Mouse (Mus musculus) embryonic facial prominence, embryonic 15.5 days (tissue): ENCODE results near the gene Pga5. TPM values are rescaled to one million over a fixed set of nuclear protein-coding genes. Genes with fewer than 3 reads are reported as not detected.

Experiments
- ATAC-seq: fragments of 200-750 bp; cut with Nextera tagmentation; 2 replicates; pipeline ENCODE4 v1.8.0; 2017; ENCODE audit warnings: low read depth, moderate TSS enrichment; ENCODE audit not compliant: insufficient number of reproducible peaks, low FRiP score, low TSS enrichment
- H3K27ac ChIP-seq: fragments of 300-500 bp; sonication (generic); replicated peaks from 2 replicates; pipeline ENCODE4 v1.5.1; 2015; ENCODE audit warnings: mild to moderate bottlenecking, inconsistent platforms
- H3K27me3 ChIP-seq: fragments of 300-500 bp; sonication (generic); 2 replicates; pipeline ENCODE4 v1.6.1; 2015; ENCODE audit warnings: inconsistent platforms
- H3K36me3 ChIP-seq: fragments of 300-500 bp; sonication (generic); 2 replicates; pipeline ENCODE4 v1.6.1; 2015; ENCODE audit warnings: mild to moderate bottlenecking, inconsistent platforms
- H3K4me1 ChIP-seq: fragments of 300-500 bp; sonication (generic); 2 replicates; pipeline ENCODE4 v1.6.1; 2015; ENCODE audit warnings: inconsistent platforms
- H3K4me2 ChIP-seq: fragments of 300-500 bp; sonication (generic); replicated peaks from 2 replicates; pipeline ENCODE4 v1.6.1; 2015; ENCODE audit warnings: mild to moderate bottlenecking, inconsistent platforms
- H3K4me3 ChIP-seq: fragments of 300-500 bp; sonication (generic); replicated peaks from 2 replicates; pipeline ENCODE4 v1.5.1; 2015; ENCODE audit warnings: mild to moderate bottlenecking, inconsistent platforms
- H3K9ac ChIP-seq: fragments of 300-500 bp; sonication (generic); 2 replicates; pipeline ENCODE4 v1.6.1; 2015; ENCODE audit warnings: inconsistent platforms
- H3K9me3 ChIP-seq: fragments of 300-500 bp; sonication (generic); replicated peaks from 2 replicates; pipeline ENCODE4 v1.6.1; 2016; ENCODE audit warnings: inconsistent platforms
- WGBS: fragments of 180-500 bp; shearing (Covaris S2); methylation state at CpG from one replicate; pipeline ENCODE4 v1.1.7; 2015; 5-methylcytosine and 5-hydroxymethylcytosine counted together
- polyA plus RNA-seq: library from polyadenylated mRNA; unstranded; fragments of >200 nt; fragmentation: Nextera tagmentation; extraction: Ambion mirVana; gene quantifications from 2 replicates; pipeline ENCODE4 v1.2.1, GENCODE M21; 2015

The Pga5 gene
- polyA plus RNA-seq, 1 experiment from 2014 or later = not detected

DNA sequence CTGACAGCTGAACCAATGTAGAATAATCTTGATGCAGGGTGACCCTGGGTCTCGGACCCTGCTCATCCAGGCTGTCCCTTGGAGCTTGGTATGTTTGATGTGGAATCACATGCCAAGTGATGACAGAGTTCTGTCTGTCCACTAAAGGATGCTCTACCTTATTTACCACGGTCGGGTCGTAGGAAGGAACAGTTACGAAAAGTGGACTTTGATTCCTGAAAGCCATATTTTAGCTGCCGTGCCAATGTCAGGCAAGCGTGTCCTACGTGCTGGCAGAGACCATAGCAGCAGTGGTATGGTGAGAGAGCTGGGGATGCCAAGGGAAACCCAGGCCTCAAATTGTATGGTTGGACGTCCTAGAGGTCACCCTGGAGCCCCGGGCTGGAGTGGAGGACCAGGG lies 35.7 kb upstream of the Pga5 start:
- Histone ChIP-seq H3K4me2 (no peak overlapping the region), H3K4me3 (no peak overlapping the region), H3K27ac (no peak overlapping the region), H3K4me1 (peaks cover 19% of the 10 kb centered on the region), H3K36me3 (peaks cover 42% of the 10 kb centered on the region), H3K27me3 (no peaks in the 10 kb centered on the region), H3K9ac (no peak overlapping the region), H3K9me3 (no peaks in the 10 kb centered on the region)
- WGBS = 89% methylated on average over 10 of the region's 10 CpGs
- no peak for ATAC-seq

DNA sequence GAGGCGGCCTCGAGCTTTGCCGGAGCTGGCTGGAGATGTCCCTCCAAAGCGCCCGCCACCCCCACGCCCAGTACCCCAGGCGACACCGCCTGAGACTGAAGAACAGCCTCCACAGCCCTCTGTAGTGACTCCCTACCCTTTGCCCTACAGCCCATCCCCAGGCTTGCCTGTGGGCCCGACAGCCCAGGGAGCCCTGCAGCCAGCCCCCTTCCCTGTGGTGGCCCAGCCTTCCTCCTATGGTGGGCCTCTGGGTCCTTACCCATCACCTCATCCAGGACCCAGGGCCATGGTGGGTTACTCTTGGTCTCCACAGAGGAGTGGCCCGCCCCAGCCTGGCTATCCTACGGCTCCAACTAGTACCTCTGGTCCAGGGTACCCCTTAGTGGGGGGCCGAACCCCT lies 34.8 kb upstream of the Pga5 start:
- H3K4me2 ChIP-seq = no peak overlapping the region
- peaks cover 51% of the 10 kb centered on the region for H3K36me3 ChIP-seq
- H3K9ac ChIP-seq = no peak overlapping the region
- H3K27me3 ChIP-seq = no peaks in the 10 kb centered on the region
- peaks cover 19% of the 10 kb centered on the region for H3K4me1 ChIP-seq
- 90% methylated on average over 12 of the region's 12 CpGs for WGBS
- no peaks in the 10 kb centered on the region for H3K9me3 ChIP-seq
- H3K4me3 ChIP-seq = no peak overlapping the region
- ATAC-seq = no peak
- no peak overlapping the region for H3K27ac ChIP-seq

DNA sequence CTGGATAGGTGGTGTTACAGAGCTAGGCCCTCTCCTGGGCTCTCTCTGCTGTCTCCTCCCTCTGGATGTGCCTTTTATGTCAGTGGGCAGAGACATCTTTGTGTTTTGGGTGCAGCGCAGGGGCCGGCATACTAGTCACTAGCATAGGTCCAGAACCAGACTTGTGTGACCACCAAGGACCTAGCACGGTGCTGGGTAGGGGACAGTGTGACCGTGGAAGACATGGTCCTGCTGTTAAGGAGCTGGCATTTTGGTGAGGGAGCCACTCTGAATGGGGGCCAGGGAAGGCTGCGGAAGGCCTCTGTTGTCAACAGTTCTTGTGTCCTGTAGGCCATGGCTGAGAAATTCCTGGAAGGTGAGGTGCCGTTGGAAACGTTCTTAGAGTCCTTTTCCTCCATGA lies 34.3 kb upstream of the Pga5 start:
- Histone ChIP-seq H3K9ac (no peak overlapping the region), H3K4me2 (no peak overlapping the region), H3K27ac (no peak overlapping the region), H3K4me3 (no peak overlapping the region), H3K4me1 (peaks cover 19% of the 10 kb centered on the region), H3K36me3 (peaks cover 56% of the 10 kb centered on the region), H3K9me3 (no peaks in the 10 kb centered on the region), H3K27me3 (no peaks in the 10 kb centered on the region)
- WGBS = 92% methylated on average over 7 of the region's 7 CpGs
- ATAC-seq = no peak

DNA sequence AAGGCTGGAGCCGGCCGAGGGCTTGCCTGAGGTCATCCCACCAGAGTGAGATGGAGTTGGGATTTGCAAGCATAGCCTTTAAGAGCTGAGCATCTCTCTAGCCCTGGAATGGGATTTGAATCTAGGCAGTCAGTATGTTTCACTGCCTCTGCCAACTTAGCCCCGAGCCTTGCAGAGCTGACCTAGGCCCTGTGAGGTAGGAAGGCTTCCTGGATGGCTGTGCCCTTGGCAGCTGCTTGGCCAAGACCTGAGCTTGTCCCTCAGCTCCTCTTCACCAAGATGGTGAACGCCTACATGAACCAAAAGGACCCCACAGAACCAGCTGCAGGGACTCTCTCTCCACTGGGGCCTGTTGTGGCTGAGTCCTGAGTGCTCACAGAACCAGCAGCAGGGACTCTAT lies 32.9 kb upstream of the Pga5 start:
- Histone ChIP-seq H3K9me3 (no peaks in the 10 kb centered on the region), H3K4me2 (no peak overlapping the region), H3K27ac (no peak overlapping the region), H3K4me3 (no peak overlapping the region), H3K36me3 (peaks cover 63% of the 10 kb centered on the region), H3K27me3 (no peaks in the 10 kb centered on the region), H3K4me1 (peaks cover 19% of the 10 kb centered on the region), H3K9ac (no peak overlapping the region)
- WGBS = 92% methylated on average over 4 of the region's 4 CpGs
- ATAC-seq = no peak

DNA sequence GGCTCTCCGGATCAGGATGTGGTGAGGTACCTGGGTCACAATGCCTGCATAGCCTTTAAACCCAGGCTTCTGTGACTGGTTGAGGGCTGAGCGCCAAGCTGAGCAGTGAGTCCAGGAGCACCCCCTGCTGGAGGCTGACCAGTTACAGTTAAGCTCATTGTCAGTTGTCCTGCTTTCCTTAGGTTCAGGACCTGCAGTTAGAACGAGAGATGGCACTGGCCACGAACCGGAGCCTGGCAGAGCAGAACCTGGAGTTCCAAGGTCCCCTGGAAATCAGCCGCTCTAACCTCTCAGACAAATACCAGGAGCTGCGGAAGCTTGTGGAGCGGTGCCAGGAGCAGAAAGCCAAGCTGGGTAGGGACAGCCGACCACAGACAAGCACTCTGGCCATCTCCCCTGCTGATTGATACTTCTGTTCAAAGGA lies 32.2 kb upstream of the Pga5 start:
- no peaks in the 10 kb centered on the region for H3K9me3 ChIP-seq
- H3K36me3 ChIP-seq = peaks cover 63% of the 10 kb centered on the region
- ATAC-seq = no peak
- H3K4me1 ChIP-seq = peaks cover 19% of the 10 kb centered on the region
- H3K4me2 ChIP-seq = no peak overlapping the region
- 74% methylated on average over 9 of the region's 9 CpGs for WGBS
- no peak overlapping the region for H3K4me3 ChIP-seq
- H3K27ac ChIP-seq = peak overlapping the region; percentile 41; the same call in 1 of the 2 replicates
- H3K9ac ChIP-seq = no peak overlapping the region
- no peaks in the 10 kb centered on the region for H3K27me3 ChIP-seq

DNA sequence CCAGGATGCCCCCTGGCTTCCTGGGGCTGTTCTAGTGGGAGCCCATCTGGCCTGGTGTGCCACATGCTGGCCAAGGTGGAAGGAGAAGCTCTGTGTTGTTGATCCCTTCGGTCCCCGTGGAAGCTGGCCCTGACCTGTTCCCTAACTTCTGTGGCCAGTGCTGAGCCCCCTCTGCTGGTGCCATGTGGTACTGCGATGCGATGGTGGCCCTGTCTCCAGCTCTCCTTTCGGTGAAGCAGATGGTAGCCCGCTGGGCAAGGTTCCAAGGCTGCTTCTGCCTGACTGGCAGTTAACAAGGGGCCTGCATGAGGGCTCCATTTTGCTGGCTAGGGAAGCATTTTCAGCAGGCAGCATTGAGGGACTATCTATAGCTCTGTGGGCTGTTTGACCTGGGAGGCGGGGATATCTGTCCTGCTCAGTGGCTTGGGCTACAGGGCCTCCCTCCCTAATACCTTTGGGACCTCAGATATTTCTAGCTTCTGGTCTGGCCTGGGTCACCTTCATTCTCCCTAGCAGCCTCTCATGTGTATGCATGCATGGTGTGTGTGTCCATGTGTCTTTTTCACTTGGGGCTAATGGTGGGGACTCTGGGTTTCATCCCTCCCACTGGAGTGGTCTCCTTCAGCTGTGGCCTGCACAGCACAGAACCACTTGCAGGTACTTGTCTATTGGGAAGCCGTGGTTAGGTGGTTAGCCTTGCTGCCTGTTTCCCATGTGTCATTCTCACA lies 31.7 kb upstream of the Pga5 start:
- Histone ChIP-seq H3K9ac (no peak overlapping the region), H3K36me3 (peaks cover 63% of the 10 kb centered on the region), H3K4me3 (no peak overlapping the region), H3K4me2 (no peak overlapping the region), H3K27ac (peak overlapping the region; percentile 71), H3K27me3 (no peaks in the 10 kb centered on the region), H3K9me3 (no peaks in the 10 kb centered on the region), H3K4me1 (peaks cover 18% of the 10 kb centered on the region)
- ATAC-seq = peak; percentile 39
- WGBS = 20% methylated on average over 8 of the region's 8 CpGs

DNA sequence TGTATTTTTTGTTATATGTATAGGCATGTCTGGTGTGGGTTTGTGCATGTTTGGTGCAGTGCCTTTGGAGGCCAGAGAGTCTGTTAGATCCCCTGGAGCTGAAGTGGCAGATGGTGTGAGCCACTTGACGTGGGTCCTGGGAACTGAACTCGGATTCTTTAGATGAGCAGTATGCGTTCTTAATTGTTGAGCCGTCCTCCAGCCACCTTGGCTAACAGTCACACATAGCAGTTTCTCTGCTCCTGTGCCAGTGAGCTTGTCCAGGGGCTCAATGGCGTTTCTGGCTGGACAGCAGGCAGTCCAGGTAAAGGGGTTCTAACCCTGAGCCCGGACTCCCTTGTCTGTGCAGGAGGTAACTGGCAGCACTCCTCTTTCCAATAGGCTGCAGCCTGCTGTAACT lies 31.0 kb upstream of the Pga5 start:
- Histone ChIP-seq H3K4me2 (no peak overlapping the region), H3K9ac (no peak overlapping the region), H3K4me1 (peaks cover 14% of the 10 kb centered on the region), H3K36me3 (peaks cover 60% of the 10 kb centered on the region), H3K27ac (peak overlapping the region; percentile 71; the same call in 1 of the 2 replicates), H3K4me3 (no peak overlapping the region), H3K27me3 (no peaks in the 10 kb centered on the region), H3K9me3 (no peaks in the 10 kb centered on the region)
- no peak for ATAC-seq
- WGBS = 63% methylated on average over 6 of the region's 6 CpGs

DNA sequence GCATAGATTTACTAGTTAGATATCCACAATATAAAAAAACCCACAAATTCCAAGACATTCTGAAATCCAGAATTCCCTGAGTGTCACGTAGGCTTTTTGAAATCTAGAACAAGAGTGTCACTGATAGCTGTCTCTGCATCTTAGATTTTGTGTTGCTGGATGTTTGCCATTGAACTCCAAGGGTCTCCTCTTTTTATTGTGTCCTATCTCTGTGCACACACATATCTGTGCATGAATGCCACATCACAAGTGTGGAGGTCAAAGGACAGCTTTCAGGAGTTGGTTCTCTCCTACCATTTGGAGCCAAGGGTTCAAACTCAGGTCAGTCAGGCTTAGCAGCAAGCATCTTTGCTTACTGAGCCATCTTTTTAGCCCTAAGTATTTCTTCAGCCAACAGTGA lies 30.0 kb upstream of the Pga5 start:
- H3K36me3 ChIP-seq = peaks cover 51% of the 10 kb centered on the region
- H3K9ac ChIP-seq = no peak overlapping the region
- no peak overlapping the region for H3K4me3 ChIP-seq
- H3K4me2 ChIP-seq = no peak overlapping the region
- no peak for ATAC-seq
- 86% methylated on average over 1 of the region's 1 CpGs for WGBS
- no peaks in the 10 kb centered on the region for H3K9me3 ChIP-seq
- no peak overlapping the region; the same call in 1 of the 2 replicates for H3K27ac ChIP-seq
- no peaks in the 10 kb centered on the region for H3K27me3 ChIP-seq
- peaks cover 14% of the 10 kb centered on the region for H3K4me1 ChIP-seq

DNA sequence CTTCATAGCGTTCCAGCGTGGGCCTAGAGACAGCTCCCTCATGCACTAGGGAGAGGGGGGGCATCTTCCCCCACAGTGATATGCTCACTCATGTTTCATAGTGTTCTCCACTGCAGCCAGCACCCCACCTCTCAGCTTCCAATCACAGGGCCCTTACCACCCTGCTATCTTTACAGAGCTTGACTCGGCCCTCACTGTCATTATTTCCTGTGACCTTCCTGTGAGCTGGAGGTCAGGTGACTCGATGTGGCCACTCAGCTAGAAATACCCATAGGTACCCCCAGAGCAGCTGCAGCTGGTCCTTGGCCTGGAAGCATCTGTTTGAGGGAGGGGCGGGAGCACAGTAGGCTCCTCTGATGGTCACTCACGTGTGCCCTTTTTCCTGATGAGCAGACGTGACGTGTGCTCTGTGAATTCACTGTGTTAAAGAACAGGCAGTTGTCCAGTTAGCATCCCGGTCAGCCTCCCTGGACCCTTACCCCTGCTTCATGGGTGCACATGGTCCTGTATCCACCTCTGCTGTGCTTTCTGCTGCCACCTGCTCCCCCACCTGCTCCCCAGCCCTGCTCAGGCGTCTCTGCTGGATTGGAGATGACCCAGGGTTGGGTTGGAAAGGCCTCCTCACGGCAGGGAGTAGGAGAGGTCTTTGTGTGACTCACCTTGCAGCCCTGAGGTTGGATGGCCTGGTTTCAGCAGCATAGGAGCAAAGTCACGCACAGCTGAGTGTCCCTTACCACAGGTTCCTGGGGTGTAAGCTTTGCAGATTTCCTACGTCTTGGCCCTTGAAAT lies 29.4 kb upstream of the Pga5 start:
- no peak for ATAC-seq
- WGBS = 77% methylated on average over 13 of the region's 13 CpGs
- no peaks in the 10 kb centered on the region for H3K27me3 ChIP-seq
- no peak overlapping the region for H3K27ac ChIP-seq
- no peak overlapping the region for H3K9ac ChIP-seq
- H3K4me3 ChIP-seq = no peak overlapping the region
- H3K4me2 ChIP-seq = no peak overlapping the region
- peaks cover 14% of the 10 kb centered on the region for H3K4me1 ChIP-seq
- peaks cover 45% of the 10 kb centered on the region for H3K36me3 ChIP-seq
- H3K9me3 ChIP-seq = no peaks in the 10 kb centered on the region

DNA sequence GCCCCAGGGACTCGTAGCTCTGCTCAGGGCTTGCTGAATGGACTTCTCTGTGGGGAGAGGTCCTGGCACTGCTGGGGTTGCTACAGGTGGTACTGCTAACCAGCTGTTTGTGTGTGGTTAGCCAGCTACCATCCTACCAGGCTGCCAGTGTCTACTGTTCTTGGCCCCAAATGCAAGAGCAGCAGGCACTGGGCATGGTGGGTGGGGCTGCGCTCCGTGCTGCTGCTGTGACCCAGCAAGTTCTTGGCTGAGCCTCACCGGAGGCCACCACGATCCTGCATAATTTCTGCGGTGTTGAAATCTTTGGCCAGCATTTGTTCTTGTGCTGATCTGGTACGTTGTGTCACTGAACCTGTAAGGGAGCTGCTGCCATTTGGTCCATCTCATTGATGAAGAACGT lies 25.6 kb upstream of the Pga5 start:
- H3K9me3 ChIP-seq = no peaks in the 10 kb centered on the region
- no peaks in the 10 kb centered on the region for H3K27me3 ChIP-seq
- H3K4me2 ChIP-seq = no peak overlapping the region
- H3K4me1 ChIP-seq = peaks cover 26% of the 10 kb centered on the region
- no peak overlapping the region for H3K27ac ChIP-seq
- H3K36me3 ChIP-seq = peaks cover 20% of the 10 kb centered on the region; the same call in 1 of the 2 replicates
- WGBS = 79% methylated on average over 8 of the region's 8 CpGs
- H3K9ac ChIP-seq = no peak overlapping the region
- no peak overlapping the region for H3K4me3 ChIP-seq
- ATAC-seq = no peak

DNA sequence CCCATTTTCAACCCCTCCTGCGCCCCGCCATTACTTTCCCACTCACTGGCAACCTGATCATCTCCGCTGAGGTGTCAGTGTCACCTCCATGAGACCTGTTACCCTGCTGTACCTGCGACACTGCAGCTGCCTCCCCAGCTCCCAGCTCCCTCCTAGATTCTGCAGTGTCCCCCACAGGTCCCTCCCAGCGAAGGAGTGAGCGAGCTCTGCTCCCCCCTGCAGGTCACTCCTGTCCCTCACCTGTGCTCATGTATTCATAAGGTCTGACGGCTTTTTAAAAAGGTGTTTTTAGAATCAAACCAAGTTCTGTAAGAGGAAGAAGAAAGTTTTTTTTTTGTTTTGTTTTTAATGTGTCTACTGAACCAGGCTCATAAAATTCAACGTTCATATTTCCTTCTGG lies 24.3 kb upstream of the Pga5 start:
- H3K36me3 ChIP-seq = peaks cover 7% of the 10 kb centered on the region; the same call in 1 of the 2 replicates
- WGBS = 86% methylated on average over 8 of the region's 8 CpGs
- ATAC-seq = no peak
- no peaks in the 10 kb centered on the region for H3K27me3 ChIP-seq
- H3K4me3 ChIP-seq = no peak overlapping the region
- H3K9me3 ChIP-seq = no peaks in the 10 kb centered on the region
- H3K27ac ChIP-seq = no peak overlapping the region
- no peak overlapping the region for H3K4me2 ChIP-seq
- H3K9ac ChIP-seq = no peak overlapping the region
- peaks cover 37% of the 10 kb centered on the region for H3K4me1 ChIP-seq
